26 mouse cellular contexts compared by ENCODE assay signal in the genomic region with DNA sequence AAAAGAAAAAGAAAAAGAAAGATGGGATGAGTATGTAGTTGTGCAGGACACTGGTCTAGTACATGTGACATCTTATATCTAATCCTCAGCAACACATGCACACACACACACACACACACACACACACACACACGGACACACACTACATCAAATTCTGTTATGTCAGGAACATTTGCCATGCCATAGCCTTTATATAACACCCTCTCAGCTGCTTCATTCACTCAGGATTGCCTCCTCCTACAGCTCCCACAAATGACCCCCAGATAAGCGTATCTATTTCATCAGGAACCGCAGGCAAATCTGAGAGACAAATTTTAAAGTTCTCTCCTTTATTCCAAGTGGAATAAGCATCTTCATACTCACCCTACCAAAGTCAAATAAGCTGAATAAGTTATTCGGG. TPM values are rescaled to one million over a fixed set of nuclear protein-coding genes. Genes with fewer than 3 reads are reported as not detected.
A peak's percentile ranks its signal among the peaks of the same experiment; 100 is the strongest.
DNase-seq lines count a peak whose midpoint lies in the region; TF ChIP-seq lines count a peak whose summit lies in the region.
"Had no signal": no experiment of that assay in that cellular context is flagged by ENCODE, and none has a peak within 500 bp of the region (broad histone marks: within the 10 kb centered on the region; RNA-seq: fewer than 3 reads in every experiment).

No protein-coding gene starts in this region.

- no peak for TF ChIP-seq POLR2A in myocyte (IDR thresholded peaks at IDR 0.05; ENCODE audit: insufficient read length, low read depth)

- H3K27me3 ChIP-seq in C2C12 (ENCODE audit: control insufficient read depth, insufficient read depth, insufficient read length) (no peaks in the 10 kb centered on the region), myocyte (ENCODE audit: control insufficient read depth, insufficient read depth, insufficient read length) (no peaks in the 10 kb centered on the region)
- H3K27me3 ChIP-seq: CH12.LX; embryonic facial prominence, embryonic 13.5 days; forebrain, embryonic 13.5 days; forebrain, embryonic 15.5 days; Patski had no signal

- peak overlapping the region; percentile 13 for H3K4me2 ChIP-seq in myocyte (ENCODE audit: low read depth)
- H3K4me2 ChIP-seq: embryonic facial prominence, embryonic 13.5 days; forebrain, embryonic 13.5 days; forebrain, embryonic 15.5 days had no signal

- H3K4me3 ChIP-seq in gastrocnemius, adult 2 months: no peak overlapping the region
- H3K4me3 ChIP-seq in C2C12 (ENCODE audit: insufficient read depth, poor library complexity, severe bottlenecking): no peak overlapping the region
- H3K4me3 ChIP-seq in myocyte: no peak overlapping the region
- H3K4me3 ChIP-seq: embryonic facial prominence, embryonic 13.5 days; forebrain, embryonic 13.5 days; forebrain, embryonic 15.5 days had no signal

- no peak for TF ChIP-seq CTCF in gastrocnemius, adult 2 months (IDR thresholded peaks at IDR 0.05)
- TF ChIP-seq CTCF in C2C12 (IDR thresholded peaks at IDR 0.05; ENCODE audit: control insufficient read depth, insufficient read depth, insufficient read length): no peak

- H3ac ChIP-seq in C2C12 (ENCODE audit: control insufficient read depth, insufficient read length, low read depth) (no peak overlapping the region), myocyte (ENCODE audit: control insufficient read depth, insufficient read length) (no peak overlapping the region)

- no peaks in the 10 kb centered on the region for H3K79me2 ChIP-seq in C2C12 (ENCODE audit: control insufficient read depth, insufficient read depth)
- H3K79me2 ChIP-seq in myocyte (ENCODE audit: control insufficient read depth, insufficient read depth): no peaks in the 10 kb centered on the region

- intact Hi-C loops in gastrocnemius, adult 2 months (cut with DNase I): no loop called here
- intact Hi-C loops in gastrocnemius, postnatal 14 days (cut with DNase I; ENCODE audit: low total_unique reads): no loop called here

- peak overlapping the region; percentile 56 for H3K27ac ChIP-seq in gastrocnemius, adult 2 months
- H3K27ac ChIP-seq: embryonic facial prominence, embryonic 13.5 days; forebrain, embryonic 13.5 days; forebrain, embryonic 15.5 days had no signal

- H3K36me3 ChIP-seq in C2C12 (ENCODE audit: control insufficient read depth, insufficient read depth) (no peaks in the 10 kb centered on the region), myocyte (ENCODE audit: control insufficient read depth, insufficient read depth) (no peaks in the 10 kb centered on the region)
- H3K36me3 ChIP-seq: embryonic facial prominence, embryonic 13.5 days; forebrain, embryonic 15.5 days; G1E had no signal

- DNase-seq in gastrocnemius, adult 2 months: no peak
- no peak for DNase-seq in gastrocnemius, postnatal 14 days
- no peak for DNase-seq in thymus, postnatal 0 days (ENCODE audit: low spot score)
- DNase-seq in thymus, postnatal 4 days: no peak
- DNase-seq: adrenal gland, adult 8-10 months; adrenal gland, postnatal 14 days; adrenal gland, postnatal 36 days; cerebellum, adult 11-12 months; cerebellum, adult 2 months; cerebellum, adult 9-10 months; cerebellum, postnatal 10 days; cerebellum, postnatal 25 days; forebrain, postnatal 0 days had no signal

- no peaks in the 10 kb centered on the region for H3K79me3 ChIP-seq in C2C12 (ENCODE audit: low read depth)

TF ChIP-seq in C2C12, 6 proteins besides CTCF, POLR2A, EP300 and RAD21:
- TF ChIP-seq MAX (IDR thresholded peaks at IDR 0.05): no peak
- no peak for TF ChIP-seq CEBPB (IDR thresholded peaks at IDR 0.05; ENCODE audit: low read depth)
- TF ChIP-seq FOSL1 (IDR thresholded peaks at IDR 0.05; ENCODE audit: insufficient read depth, low read length, poor library complexity, severe bottlenecking): no peak
- no peak for TF ChIP-seq USF1 (IDR thresholded peaks at IDR 0.05; ENCODE audit: low read depth)
- no peak for TF ChIP-seq MYOG (IDR thresholded peaks at IDR 0.05; ENCODE audit: control insufficient read depth, extremely low read depth, insufficient read length)
- TF ChIP-seq MYOD1 (IDR thresholded peaks at IDR 0.05; ENCODE audit: control insufficient read depth, insufficient read length, low read depth): peak; percentile 4
TF ChIP-seq in C2C12: peak in this region for 1.

TF ChIP-seq in myocyte, 11 proteins besides CTCF, POLR2A, EP300 and RAD21:
- no peak for TF ChIP-seq SRF (IDR thresholded peaks at IDR 0.05; ENCODE audit: control insufficient read depth, insufficient read length, low read depth)
- TF ChIP-seq MYOD1 (IDR thresholded peaks at IDR 0.05; ENCODE audit: control insufficient read depth in 1 of 3, insufficient read length in 2 of 3, low read depth in 2 of 3): peak; percentile 70 to 76 (median 71)
- TF ChIP-seq POLR2AphosphoS2 (IDR thresholded peaks at IDR 0.05; ENCODE audit: insufficient read length, low read depth): no peak
- no peak for TF ChIP-seq CEBPB (IDR thresholded peaks at IDR 0.05; ENCODE audit: insufficient read depth, poor library complexity, severe bottlenecking)
- TF ChIP-seq TCF12 (IDR thresholded peaks at IDR 0.05; ENCODE audit: insufficient read depth, poor library complexity, severe bottlenecking): peak; percentile 13

RNA-seq across cellular contexts. Expression of gene Spic, which starts 25.9 kb away (rescaled TPM):
- total RNA-seq in gastrocnemius, adult 2 months (2021): not detected
- total RNA-seq in gastrocnemius, postnatal 14 days (2021): not detected
- polyA plus RNA-seq in C2C12 (2012; fragmentation: generic; extraction: Trizol): not detected
- polyA plus RNA-seq in myocyte (2012; fragmentation: generic; extraction: Trizol): not detected
- polyA plus RNA-seq in thymus, postnatal 0 days (2015; fragmentation: Nextera tagmentation; extraction: Ambion mirVana): 12.0 and 16.3 TPM in 2 replicates
- total RNA-seq: forebrain, postnatal 0 days had no signal
- polyA plus RNA-seq: cortical plate, adult 2 months; embryonic facial prominence, embryonic 11.5 days; embryonic facial prominence, embryonic 13.5 days; forebrain, embryonic 11.5 days; forebrain, embryonic 13.5 days; forebrain, embryonic 15.5 days; forebrain, postnatal 0 days; G1E; Patski had no signal

RNA-seq across cellular contexts. Expression of gene Mybpc1, which starts 54.0 kb away (rescaled TPM):
- total RNA-seq in gastrocnemius, adult 2 months (2021): 1,000 to 10,000 TPM in 1 of 2 experiments, 100 to 1,000 TPM in 1; 749 to 2,272 TPM
- 1,000 to 10,000 TPM; 1,223 to 1,292 TPM for total RNA-seq in gastrocnemius, postnatal 14 days (2021)
- polyA plus RNA-seq in C2C12 (2012; fragmentation: generic; extraction: Trizol) (not detected), myocyte (2012; fragmentation: generic; extraction: Trizol) (21.9 TPM)
- 1.3 and 1.7 TPM in 2 replicates for polyA plus RNA-seq in thymus, postnatal 0 days (2015; fragmentation: Nextera tagmentation; extraction: Ambion mirVana)
- total RNA-seq: CH12.LX, G1E had no signal
- polyA plus RNA-seq: activated CD4-positive, CD25-positive, alpha-beta regulatory T cell, adult 4 months; CD4-positive, CD25-positive, alpha-beta regulatory T cell, adult 4 months; G1E; Patski had no signal

Comparison
In these comparisons a context has a peak if more than half of its experiments do, and no peak if none do; other contexts are left out.
1. RNA of gene Spic, which starts 25.9 kb away (polyA plus RNA-seq): 12.0 to 16.3 TPM in thymus, postnatal 0 days; not detected in C2C12 (single experiment) and not detected in myocyte (single experiment); every median in the first group is over 10 times any median in the second.